Mouse (Mus musculus): ENCODE data around the gene Polr2j. TPM values are rescaled to one million over a fixed set of nuclear protein-coding genes. Genes with fewer than 3 reads are reported as not detected.
"Not testable (repeated sequence)": the region's sequence is repeated elsewhere in the genome, so short reads cannot be mapped to it uniquely, and the experiment has no call there.

Polr2j gene
- polyA plus RNA-seq, 1 experiment: 121 TPM

DNA sequence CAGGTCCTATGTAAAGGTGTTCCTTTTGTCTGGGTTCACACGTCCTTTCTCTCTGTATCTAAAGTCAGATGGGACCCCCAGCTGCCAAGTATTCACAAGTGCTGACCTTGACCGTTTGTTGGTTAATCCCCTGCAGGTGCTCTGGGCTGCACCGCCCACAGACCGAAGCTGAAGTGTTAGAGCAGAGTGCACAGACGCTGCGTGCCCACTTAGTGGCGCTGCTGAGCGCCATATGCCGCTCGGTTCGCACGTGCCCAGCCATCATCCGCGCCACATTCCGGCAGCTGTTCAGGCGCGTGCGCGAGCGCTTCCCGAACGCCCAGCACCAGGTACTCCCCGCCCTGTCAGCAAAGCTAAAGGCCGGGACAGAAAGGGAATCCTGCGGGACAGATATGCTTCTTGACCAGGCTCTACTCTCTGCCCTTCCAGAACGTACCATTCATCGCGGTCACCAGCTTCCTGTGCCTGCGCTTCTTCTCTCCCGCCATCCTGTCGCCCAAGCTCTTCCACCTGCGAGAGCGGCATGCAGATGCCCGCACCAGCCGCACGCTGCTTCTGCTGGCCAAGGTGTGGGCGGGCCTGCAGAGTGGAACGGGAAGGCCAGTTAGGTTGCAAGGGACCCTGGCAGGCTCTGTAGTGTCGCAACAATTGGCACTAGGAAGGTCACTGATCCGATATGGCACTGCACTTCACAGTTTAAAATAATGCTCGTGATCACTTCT is 14.2 kb upstream of the Polr2j start:
- peak; percentile 22 to 81 for DNase-seq (ENCODE audit: extremely low spot score in 1 of 2, low spot score in 1 of 2)

DNA sequence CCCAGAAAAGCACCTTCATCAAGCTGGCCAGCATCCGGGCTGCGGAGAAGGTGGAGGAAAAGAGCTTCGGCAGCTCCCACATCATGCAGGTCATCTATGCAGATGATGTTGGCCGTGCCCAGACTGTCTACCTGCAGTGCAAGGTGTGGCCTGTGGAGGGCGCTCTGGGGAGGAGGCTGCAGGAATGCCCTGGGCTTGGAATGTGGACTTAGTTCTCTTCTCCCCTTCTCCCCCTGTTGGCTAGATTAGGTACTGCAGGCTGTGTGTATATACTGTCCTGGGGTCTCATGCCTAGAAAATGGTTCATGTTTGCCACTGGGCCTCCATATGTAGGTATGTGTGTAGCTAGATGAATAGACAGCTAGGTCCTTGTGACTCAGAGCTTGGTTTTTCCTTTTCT is 11.9 kb upstream of the Polr2j start:
- no peak for DNase-seq (ENCODE audit: extremely low spot score in 1 of 2, low spot score in 1 of 2)

DNA sequence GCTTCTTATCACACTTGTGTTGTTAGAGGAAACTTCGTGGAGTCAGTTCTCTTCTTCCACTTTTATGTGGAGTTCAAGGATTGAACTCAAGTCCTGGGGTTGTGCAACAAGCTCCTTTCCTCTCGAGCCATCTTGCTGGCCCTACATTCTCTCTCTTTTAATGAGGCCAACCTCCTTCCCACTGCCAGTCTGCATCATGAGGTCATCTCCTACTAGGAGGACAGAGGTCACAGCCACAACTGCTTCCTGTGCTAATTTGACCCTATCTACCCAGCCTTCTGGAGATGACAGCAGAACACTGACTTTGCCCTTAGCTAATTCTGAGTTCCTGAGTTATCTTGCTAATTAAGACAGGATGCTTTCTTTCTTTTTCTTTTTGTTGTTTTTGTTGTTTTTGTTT is 7.9 kb upstream of the Polr2j start:
- DNase-seq (ENCODE audit: extremely low spot score in 1 of 2, low spot score in 1 of 2): no peak

DNA sequence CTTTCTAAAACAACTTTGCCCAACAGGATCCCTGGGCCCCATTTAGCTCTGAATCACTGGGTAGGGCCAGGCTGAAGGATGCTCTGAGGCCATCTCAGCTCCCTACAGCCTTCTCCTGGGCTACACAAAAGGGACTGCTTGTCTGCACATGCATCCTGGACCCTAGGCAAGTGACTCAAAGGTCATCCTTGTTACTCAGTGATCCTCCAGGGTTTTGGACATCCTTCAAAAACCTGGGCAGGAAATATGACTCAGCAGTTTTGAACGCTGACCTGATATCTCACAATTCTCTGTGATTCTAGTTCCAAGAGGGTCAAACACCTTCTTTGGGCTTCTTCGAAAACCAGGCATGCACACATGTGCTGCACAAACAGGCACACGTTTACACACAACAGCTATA is 7.4 kb upstream of the Polr2j start:
- DNase-seq (ENCODE audit: extremely low spot score in 1 of 2, low spot score in 1 of 2): no peak

DNA sequence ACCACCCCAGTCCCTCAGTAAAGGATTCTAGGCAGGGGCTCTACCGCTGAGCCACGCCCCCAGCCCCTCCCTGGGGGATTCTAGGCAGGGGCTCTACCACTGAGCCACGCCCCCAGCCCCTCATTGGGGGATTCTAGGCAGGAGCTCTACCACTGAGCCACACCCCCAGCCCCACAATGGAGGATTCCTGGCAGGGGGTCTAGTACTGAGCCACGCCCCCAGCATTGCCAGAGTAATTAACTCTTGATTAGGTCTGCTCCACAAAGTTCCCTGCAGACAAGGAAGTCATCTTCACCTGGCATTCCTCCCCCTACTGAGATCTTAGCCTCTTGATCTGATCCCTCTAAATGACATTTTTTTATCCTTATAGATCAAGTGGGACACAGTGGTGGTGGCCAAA is 2.9 kb upstream of the Polr2j start:
- not testable (repeated sequence) for DNase-seq (ENCODE audit: extremely low spot score in 1 of 2, low spot score in 1 of 2)

DNA sequence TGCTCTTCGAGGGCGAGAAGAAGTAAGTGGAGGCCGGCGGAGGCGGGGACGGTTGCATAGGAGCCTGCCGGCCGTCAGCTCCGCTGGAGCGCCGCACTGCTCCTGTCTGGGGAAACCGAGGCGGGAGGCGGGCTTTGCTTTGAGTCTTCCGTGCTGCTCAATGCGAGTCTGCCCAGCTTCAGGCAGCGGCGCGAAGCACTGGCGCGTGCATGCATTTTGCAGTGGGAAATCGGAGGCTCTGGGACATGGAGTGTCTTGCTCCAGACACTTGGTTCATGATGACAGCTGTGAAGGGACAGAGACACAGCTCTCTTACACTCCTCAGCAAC is 317 bp downstream of the Polr2j start:
- no peak for DNase-seq (ENCODE audit: extremely low spot score in 1 of 2, low spot score in 1 of 2)

DNA sequence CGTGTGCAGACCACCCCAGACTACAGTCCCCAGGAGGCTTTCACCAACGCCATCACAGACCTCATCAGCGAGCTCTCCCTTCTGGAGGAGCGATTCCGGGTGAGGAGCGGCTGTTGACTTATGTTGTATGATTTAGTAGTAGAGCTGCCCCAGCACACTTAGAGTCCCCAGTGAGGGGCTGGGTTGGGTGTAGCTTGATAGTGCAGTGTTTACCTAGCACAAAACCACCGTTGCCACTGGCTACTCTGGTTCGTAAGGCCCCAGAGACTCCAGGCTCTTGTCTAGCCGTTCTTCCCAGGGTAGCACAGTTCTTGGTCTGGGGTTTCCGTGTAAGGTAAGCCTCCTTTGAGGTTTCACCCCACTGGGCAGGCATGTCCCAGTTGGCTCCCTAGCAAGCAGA is 5.7 kb downstream of the Polr2j start:
- no peak for DNase-seq (ENCODE audit: extremely low spot score in 1 of 2, low spot score in 1 of 2)

DNA sequence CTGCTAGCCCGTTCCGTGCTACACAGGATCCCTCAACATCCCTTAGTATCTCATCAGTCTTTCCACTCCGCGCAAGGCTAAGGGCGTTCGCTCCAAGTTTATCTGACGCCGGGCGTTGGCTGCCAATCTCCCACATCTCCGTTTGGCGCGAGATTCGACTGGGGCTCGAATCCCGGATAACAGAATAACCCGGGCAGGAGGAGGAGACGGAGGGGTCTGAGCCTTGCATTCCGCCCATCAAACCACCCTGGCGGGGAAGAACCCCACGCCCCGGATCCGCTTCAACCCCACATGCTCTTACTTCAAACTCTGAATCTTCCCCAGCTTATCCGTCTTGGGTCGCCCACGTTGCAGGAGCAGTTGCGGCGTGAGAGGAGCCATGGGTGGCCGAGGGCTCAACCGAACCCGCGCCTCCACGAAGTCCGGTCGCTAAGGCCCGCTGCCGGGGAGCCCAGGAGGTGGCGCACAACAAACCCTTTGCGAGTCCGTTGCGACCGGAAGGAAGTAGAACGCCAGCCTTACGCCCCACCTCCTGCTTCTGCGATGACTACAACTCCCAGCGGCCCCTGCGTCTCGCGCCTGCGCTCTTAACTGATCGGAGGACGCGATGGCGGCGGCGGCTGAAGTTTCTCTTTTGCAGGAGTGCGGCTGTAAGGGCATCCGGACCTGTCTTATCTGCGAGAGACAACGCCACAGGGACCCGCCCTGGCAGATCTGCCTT is 19.3 kb downstream of the Polr2j start, which contains the start of the genes Lrwd1 and Alkbh4:
Lrwd1 (minus strand) TSS at position 504 of the 721 bp plus-strand sequence.
Alkbh4 (plus strand) TSS at position 576 of the 721 bp plus-strand sequence.
- DNase-seq (ENCODE audit: extremely low spot score in 1 of 2, low spot score in 1 of 2): peak; percentile 90 to 98

DNA sequence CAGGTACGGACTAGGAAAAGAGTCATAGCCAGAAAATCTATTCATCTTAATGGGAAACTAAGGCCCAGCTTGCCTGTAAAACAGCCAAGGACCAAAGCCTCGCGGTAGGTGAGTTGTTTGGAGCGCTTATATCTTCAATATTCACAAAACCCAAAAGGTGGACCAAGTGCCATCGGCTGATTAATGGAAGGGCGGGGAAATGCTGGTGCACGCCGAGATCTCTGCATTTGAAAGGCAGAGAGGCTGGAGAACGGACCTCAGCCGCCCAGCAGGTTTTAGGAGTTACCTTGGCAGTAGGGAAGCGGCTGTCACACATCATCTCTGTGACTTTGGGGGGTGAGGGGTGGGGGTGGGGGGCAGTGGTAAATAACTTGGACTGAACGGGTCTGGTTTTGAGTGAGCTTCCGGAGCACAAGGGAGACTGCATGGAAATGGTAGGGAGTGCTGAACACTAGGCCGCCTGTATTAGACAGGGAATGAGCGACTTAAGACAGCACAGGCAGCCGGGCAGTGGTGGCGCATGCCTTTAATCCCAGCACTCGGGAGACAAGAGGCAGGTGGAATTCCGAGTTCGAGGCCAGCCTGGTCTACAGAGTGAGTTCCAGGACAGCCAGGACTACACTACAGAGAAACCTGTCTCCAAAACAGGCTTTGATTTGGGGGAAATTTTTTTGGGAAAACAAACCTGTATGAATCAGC is 20.0 kb downstream of the Polr2j start:
- DNase-seq (ENCODE audit: extremely low spot score in 1 of 2, low spot score in 1 of 2): no peak

DNA sequence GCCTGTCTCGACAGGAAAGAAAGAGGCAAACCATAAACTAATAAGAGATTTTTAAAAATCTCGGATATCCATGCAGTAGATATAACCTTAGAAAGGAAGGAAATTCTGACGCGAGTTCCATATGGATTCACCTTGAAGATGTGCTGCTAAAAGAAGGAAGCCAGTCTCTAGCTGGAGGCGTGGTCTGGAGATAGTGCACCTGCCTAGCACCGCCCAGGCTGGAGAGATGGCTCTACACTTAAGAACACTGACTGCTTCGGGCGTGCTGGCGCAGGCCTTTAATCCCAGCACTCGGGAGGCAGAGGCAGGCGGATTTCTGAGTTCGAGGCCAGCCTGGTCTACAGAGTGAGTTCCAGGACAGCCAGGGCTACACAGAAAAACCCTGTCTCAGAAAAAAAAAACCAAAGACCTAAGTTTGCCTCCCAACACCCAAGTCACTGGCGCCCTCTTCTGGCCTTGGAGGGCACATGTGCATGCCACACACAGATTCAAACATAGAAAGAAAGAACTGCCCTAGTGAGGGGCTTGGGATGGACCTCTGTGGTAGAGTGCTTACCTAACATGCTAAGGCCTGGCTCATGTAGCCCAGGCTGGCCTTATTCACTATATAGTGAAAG is 21.3 kb downstream of the Polr2j start:
- peak in 1 of 2 experiments; percentile 45 for DNase-seq (ENCODE audit: extremely low spot score in 1 of 2, low spot score in 1 of 2)

DNA sequence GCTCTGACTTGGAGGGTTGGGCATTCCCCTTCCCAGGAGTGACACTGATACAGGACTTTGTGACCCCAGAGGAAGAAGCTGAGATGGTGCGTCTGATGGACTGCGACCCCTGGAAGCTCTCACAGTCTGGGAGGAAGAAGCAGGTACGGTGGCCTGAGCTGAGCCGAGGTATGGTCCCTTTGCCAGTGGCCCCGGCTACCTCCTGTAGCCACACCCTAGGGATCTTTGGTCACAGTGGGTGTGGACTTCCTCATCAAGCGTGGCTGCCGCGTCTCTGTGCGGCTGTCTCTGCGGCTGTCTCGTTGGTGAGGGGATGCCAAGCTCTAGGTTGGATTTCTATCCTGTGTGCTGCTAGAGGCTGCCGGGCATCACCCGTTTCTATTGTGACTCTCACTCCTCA is 23.0 kb downstream of the Polr2j start:
- no peak for DNase-seq (ENCODE audit: extremely low spot score in 1 of 2, low spot score in 1 of 2)

DNA sequence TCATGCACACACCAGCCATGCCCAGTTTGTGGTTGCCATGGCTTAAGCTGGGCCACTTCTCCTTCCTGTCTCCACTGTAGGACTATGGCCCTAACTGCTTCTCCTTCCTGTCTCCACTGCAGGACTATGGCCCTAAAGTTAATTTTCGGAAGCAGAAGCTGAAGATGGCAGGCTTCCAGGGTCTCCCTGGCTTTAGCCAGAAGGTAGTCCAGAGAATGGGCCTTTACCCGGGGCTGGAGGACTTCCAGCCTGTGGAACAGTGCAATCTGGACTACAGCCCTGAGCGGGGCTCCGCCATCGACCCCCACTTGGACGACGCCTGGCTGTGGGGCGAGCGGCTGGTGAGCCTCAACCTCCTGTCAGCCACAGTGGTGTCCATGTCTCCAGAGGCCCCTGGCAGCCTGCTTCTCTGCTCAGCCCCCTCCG is 23.6 kb downstream of the Polr2j start:
- peak in 1 of 2 experiments; percentile 24 for DNase-seq (ENCODE audit: extremely low spot score in 1 of 2, low spot score in 1 of 2)

DNA sequence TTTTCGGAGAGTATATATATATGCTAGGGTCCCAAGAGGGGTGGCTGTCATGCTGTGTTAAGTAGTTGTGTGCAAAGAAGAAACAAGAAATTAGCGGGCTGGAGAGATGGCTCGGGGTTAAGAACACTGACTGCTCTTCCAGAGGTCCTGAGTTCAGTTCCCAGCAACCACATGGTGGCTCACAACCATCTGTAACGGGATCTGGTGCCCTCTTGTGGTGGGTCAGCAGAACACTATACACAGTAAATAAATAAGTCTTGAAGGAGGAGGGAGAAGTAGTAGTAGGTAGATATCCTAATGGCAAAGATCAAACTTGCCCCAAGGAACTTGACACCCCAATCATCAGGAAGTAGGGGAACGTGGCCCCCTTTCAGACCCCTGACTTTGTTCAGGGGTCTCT is 26.3 kb downstream of the Polr2j start:
- no peak for DNase-seq (ENCODE audit: extremely low spot score in 1 of 2, low spot score in 1 of 2)

DNA sequence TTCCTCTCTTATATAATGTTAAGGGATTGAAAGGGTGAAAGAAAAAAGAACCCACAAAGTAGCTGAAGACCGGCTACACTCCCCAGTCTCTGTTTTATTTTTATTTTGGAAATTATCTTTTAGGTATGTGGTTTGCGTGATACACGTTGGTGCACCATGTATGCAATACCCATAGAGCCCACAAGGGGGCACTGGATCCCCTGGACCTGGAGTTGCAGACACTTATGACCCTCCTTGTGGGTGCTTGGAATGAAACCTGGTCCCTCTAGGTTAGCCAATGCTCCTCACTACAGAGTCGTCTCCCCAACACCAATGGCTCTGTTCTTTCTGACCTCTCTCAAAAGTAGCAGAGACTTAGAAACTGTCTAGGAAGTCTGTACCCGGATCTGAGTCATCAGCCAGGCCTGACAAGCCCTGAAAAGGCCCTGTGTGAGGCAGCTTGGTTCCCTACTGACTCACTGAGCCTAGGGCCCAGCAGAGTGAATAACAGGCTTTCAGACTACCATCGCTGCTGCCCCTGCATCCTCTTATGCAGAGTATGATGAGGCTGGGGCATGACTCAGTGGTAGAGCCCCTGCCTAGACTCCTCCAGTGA is 26.8 kb downstream of the Polr2j start:
- no peak for DNase-seq (ENCODE audit: extremely low spot score in 1 of 2, low spot score in 1 of 2)

DNA sequence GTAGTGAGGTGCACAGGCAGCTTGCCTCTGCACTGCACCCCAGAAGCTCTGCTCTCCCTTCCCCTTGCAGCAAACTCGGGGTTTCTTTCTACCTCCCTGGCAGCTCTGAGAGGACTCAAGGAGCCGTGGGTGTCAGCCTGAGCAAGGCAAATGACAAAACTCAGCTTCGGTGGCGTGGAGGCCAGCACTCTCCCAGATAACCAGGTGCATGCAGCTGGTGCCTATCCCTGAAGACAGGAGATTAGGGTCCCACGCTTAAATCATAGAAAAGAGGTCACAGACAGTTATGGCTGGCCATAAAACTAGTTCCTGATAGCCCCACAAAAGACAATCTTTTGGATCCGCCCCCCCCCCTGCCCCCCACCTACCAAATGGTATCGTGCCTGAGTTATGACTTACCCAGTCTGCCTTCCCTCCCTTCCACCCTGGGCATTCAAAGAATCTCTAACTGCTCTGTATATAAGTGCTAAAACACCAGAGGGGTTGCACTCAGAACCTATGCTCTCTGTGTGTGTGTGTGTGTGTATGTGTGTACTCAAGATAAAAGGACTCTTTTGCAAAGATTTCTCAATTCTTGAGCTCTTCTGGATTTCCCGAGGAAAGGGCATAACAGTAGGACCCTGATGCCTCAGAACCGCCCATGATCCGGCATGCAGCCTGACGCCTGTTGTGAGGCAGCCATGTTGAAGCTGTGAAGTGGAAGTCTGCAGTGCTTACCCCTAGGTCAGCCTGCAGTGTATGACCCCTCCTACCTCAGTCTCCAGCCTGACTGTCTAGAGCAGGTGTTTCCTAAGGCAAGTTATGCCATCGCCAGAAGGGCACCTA is 28.4 kb downstream of the Polr2j start:
- DNase-seq (ENCODE audit: extremely low spot score in 1 of 2, low spot score in 1 of 2): no peak

DNA sequence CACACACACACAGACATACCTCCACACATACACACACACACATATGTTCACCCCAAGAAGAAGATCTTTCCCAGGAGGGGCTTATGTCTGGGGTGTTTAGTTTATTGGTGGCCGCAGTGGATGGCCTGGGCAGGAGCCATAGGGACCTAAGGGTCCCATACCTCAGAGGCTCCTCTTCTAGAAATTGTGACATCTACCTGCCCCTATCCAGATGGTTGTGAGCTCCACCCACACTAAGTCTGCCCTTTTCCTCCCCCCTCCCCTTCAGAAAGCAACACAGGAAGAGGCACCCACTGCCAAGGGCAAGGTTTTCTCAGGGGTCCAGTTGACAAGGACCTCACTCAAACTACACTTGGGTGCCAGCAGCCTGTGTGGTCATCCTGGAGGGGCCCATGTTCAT is 30.5 kb downstream of the Polr2j start:
- no peak for DNase-seq (ENCODE audit: extremely low spot score in 1 of 2, low spot score in 1 of 2)

DNA sequence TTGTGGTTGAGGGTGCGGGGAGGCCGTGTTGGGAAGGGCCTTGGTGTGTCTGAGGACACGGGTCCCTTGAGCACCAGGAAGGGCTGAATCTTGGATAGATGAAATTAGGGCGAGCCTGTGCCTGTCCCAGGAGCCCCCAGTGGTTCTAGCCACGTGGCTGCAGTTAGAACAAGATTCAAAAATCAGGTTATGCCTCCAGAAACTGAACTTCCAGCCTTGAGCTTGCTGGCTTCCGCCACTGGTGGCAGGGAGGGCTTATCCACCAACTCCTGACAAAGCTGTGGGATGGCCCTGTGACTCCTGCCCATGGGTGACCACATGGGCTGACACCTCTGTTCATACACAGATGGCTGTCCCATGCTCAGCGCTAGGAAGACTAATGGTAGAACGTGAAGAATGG is 31.3 kb downstream of the Polr2j start:
- DNase-seq (ENCODE audit: extremely low spot score in 1 of 2, low spot score in 1 of 2): no peak

DNA sequence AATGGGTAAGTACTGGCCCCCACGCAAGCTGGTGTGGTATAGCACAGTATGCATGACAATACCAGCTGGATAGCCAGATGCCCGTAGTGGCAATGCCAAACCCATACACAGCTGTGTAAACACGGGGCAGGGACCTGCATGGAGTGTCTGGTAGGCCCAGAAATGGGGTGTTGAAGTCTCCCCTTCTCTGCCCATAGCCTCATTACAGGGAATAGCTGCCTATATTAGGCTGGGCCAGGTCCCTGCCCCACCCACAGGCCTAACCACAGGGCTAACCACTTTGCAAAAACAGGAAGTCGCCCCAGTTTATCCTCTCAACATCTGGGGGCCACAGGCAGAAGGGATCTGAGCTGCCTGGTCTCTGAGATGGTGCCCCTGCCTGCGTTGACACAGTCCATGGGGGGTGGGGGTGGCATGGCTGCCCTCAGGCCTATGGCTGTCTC is 32.7 kb downstream of the Polr2j start:
- not testable (repeated sequence) for DNase-seq (ENCODE audit: extremely low spot score in 1 of 2, low spot score in 1 of 2)

DNA sequence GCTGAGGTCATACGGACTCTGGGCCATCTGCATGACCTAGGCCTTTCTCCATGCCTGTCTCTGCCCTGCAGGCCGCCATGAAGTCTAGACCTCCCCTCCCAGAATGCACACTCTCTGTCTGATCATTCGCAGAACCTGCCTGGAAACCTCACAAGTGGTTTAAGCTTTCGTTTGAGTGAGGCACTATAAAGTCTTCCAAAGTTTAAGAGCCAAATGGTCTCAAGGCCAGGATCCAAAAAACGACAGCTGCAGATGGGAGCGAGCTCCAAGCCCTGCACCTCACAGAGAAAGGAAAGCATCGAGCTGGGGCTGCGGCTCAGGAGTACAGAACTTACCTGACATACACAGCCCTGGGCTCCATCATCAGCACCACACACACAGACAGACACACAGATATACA is 35.9 kb downstream of the Polr2j start:
- DNase-seq (ENCODE audit: extremely low spot score in 1 of 2, low spot score in 1 of 2): no peak

DNA sequence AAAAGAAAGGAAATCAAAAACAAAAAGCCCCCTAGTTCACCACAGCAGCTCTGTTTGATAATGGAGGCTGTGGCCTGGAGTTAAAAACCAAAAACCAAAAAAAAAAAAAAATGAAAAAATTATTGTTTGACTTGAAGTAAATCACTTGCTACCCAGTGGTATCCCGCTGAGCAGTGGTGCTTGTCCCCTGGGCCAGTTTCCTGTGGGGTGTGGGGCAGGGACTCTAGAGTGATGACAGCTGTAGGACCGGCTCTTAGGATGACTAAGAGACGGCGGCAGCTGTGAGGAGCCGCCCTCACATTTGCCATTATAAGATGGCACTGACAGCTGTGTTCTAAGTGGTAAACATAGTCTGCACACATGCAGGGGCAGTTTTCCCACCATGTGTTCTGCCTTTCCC is 39.0 kb downstream of the Polr2j start:
- no peak for DNase-seq (ENCODE audit: extremely low spot score in 1 of 2, low spot score in 1 of 2)

Data from frontal cortex, adult 2 months (tissue).